Mouse (Mus musculus): ENCODE measurements around the gene Aar2.

- TF ChIP-seq CTCF (IDR thresholded peaks at IDR 0.05; ENCODE audit: low read depth, low read length) (no peak), POLR2A (IDR thresholded peaks at IDR 0.05; ENCODE audit: insufficient read depth, low read length) (no peak), EP300 (IDR thresholded peaks at IDR 0.05; ENCODE audit: insufficient read depth, low read depth, low read length) (no peak)
Measured at GRCm38 (mm10) chr2:156571521-156571920, 24.1 kb downstream of the Aar2 start.
